Mouse (Mus musculus) stomach, embryonic 16.5 days (tissue): Measurements from ENCODE around the gene Alox5ap. TPM values are rescaled to one million over a fixed set of nuclear protein-coding genes. Genes with fewer than 3 reads are reported as not detected.

Experiments
- ATAC-seq: fragments of 200-750 bp; cut with Nextera tagmentation; 2 replicates; pipeline ENCODE4 v1.8.0; 2017; ENCODE audit warnings: moderate number of reproducible peaks, moderate TSS enrichment; ENCODE audit not compliant: insufficient read depth, low FRiP score
- H3K27ac ChIP-seq: fragments of 300-500 bp; sonication (generic); 2 replicates; pipeline ENCODE4 v1.5.1; 2014; ENCODE audit warnings: low read length
- H3K27me3 ChIP-seq: fragments of 300-500 bp; sonication (generic); 2 replicates; pipeline ENCODE4 v1.6.1; 2014; ENCODE audit warnings: low read length, control low read depth, mixed read lengths; ENCODE audit not compliant: control insufficient read depth, insufficient read depth
- H3K36me3 ChIP-seq: fragments of 300-500 bp; sonication (generic); 2 replicates; pipeline ENCODE4 v1.6.1; 2014; ENCODE audit warnings: low read length; ENCODE audit not compliant: control insufficient read depth, insufficient read depth
- H3K4me1 ChIP-seq: fragments of 300-500 bp; sonication (generic); 2 replicates; pipeline ENCODE4 v1.6.1; 2014; ENCODE audit warnings: low read length, control low read depth, mixed read lengths; ENCODE audit not compliant: control insufficient read depth, insufficient read depth
- H3K4me2 ChIP-seq: fragments of 300-500 bp; sonication (generic); 2 replicates; pipeline ENCODE4 v1.6.1; 2014; ENCODE audit warnings: low read depth, low read length, mixed read lengths
- H3K4me3 ChIP-seq: fragments of 300-500 bp; sonication (generic); replicated peaks from 2 replicates; pipeline ENCODE4 v1.5.1; 2014; ENCODE audit warnings: mild to moderate bottlenecking, low read length
- H3K9ac ChIP-seq: fragments of 300-500 bp; sonication (generic); 2 replicates; pipeline ENCODE4 v1.6.1; 2014; ENCODE audit warnings: low read length
- H3K9me3 ChIP-seq: fragments of 300-500 bp; sonication (generic); replicated peaks from 2 replicates; pipeline ENCODE4 v1.6.1; 2016; ENCODE audit warnings: low read length, control low read depth; ENCODE audit not compliant: control insufficient read depth
- WGBS: fragments of 180-500 bp; shearing (Covaris S2); extraction: QIAGEN DNeasy Blood & Tissue Kit; methylation state at CpG from one replicate; pipeline ENCODE4 v1.1.7; 2014; 5-methylcytosine and 5-hydroxymethylcytosine counted together
- microRNA-seq: library from miRNA; unstranded; fragments of <30 nt; microRNA quantifications from one replicate; pipeline ENCODE4, GENCODE M21; 2016
- polyA plus RNA-seq: library from polyadenylated mRNA; unstranded; fragments of >200 nt; fragmentation: Nextera tagmentation; extraction: Ambion mirVana; gene quantifications from 2 replicates; pipeline ENCODE4 v1.2.1, GENCODE M21; 2015

The Alox5ap gene
- polyA plus RNA-seq, 1 experiment from 2014 or later = 32.8 TPM

GRCm38 (mm10) chr5:149332787-149333186 lies 68.2 kb downstream of the Alox5ap start:
- Histone ChIP-seq H3K36me3 (no peaks in the 10 kb centered on the region), H3K4me3 (no peak overlapping the region), H3K27me3 (no peaks in the 10 kb centered on the region), H3K4me2 (no peak overlapping the region), H3K27ac (no peak overlapping the region), H3K9ac (no peak overlapping the region), H3K9me3 (0 out of 2 replicates have a peak, but pooled peaks cover 5% of the 10 kb centered on the region), H3K4me1 (peaks cover 21% of the 10 kb centered on the region)
- no peak for ATAC-seq
- 74% methylated on average over 4 of the region's 4 CpGs for WGBS

DNA sequence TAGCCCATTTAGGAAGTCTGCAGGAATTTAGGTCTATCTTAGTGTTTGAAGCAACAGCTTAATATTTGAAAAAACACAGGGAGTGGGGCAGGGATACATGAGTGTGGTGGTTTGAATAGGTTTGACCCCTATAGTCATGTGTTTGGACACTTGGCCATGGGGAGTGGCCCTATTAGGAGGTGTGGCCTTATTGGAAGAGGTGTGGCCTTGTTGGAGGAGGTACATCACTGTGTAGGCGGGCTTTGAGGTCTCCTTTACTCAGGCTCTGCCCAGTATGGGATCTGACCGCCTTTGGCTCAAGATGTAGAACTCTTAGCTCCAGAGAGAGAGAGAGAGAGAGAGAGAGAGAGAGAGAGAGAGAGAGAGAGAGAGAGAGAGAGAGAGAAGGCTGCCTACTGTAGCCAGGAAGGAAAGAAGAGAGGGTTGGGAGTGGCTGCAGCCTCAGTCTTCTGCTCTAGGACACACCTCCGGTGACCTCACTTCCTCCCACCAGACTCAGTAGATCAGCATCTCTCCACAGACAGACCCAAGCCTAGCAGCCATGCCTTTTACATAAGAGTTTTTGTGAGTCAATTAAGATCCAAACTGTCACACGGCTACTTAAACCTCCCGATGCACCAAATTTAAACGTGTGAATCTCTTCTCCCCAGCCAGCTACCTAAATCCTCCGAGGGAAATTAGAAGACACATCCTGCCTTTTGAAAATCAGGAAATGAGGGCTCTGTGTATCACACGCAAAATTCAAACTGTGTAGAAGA lies 69.6 kb downstream of the Alox5ap start:
- H3K9me3 ChIP-seq = 0 out of 2 replicates have a peak, but pooled peaks cover 5% of the 10 kb centered on the region
- 83% methylated on average over 8 of the region's 8 CpGs for WGBS
- peaks cover 21% of the 10 kb centered on the region for H3K4me1 ChIP-seq
- ATAC-seq = no peak
- no peaks in the 10 kb centered on the region for H3K36me3 ChIP-seq
- no peak overlapping the region for H3K27ac ChIP-seq
- no peak overlapping the region for H3K4me2 ChIP-seq
- no peaks in the 10 kb centered on the region for H3K27me3 ChIP-seq
- H3K9ac ChIP-seq = no peak overlapping the region
- H3K4me3 ChIP-seq = no peak overlapping the region

- peaks cover 13% of the 10 kb centered on the region for H3K4me1 ChIP-seq
- H3K9me3 ChIP-seq = 0 out of 2 replicates have a peak, but pooled peaks cover 5% of the 10 kb centered on the region
- no peak overlapping the region for H3K27ac ChIP-seq
- no peak overlapping the region for H3K4me3 ChIP-seq
- no peak overlapping the region for H3K4me2 ChIP-seq
- WGBS = 87% methylated on average over 12 of the region's 12 CpGs
- H3K36me3 ChIP-seq = no peaks in the 10 kb centered on the region
- H3K9ac ChIP-seq = no peak overlapping the region
- H3K27me3 ChIP-seq = no peaks in the 10 kb centered on the region
- no peak for ATAC-seq
Observed at GRCm38 (mm10) chr5:149335009-149335408, 70.4 kb downstream of the Alox5ap start.

DNA sequence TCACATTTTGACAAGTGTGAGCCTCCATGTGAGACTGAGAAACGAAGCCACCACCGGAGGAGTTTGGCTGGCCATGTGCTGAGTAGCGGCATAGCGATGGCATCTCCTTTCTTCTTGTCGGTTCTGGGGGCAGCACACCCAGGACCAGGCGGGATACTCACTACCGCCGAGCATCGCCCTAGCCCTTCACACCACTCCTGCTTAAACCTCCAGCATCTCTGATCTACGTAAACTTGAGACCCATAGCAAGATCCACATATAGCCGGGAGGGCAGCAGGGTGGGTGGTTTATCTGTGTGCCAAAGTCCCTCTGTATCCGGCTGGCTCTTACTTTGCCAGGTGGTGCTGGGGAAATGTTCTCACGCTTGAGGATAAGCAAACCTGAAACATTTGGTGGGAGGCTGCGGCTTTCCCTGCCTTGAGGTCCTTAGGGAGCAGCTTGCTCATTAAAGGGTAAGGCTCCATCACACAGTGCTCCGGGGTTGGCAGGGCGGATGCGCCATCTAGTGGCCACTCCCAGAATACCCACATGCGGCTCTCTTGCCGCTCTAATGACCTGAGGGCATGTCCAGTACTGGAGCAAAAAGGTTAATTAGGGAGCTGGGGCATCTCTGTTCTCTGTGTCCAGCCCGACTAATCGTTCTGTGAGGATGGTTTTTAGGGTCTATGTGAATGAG lies 71.1 kb downstream of the Alox5ap start:
- no peak overlapping the region for H3K27ac ChIP-seq
- H3K36me3 ChIP-seq = no peaks in the 10 kb centered on the region
- no peaks in the 10 kb centered on the region for H3K27me3 ChIP-seq
- H3K9me3 ChIP-seq = 0 out of 2 replicates have a peak, but pooled peaks cover 5% of the 10 kb centered on the region
- 38% methylated on average over 21 of the region's 21 CpGs for WGBS
- no peak overlapping the region for H3K4me3 ChIP-seq
- peak; percentile 84 for ATAC-seq
- H3K4me1 ChIP-seq = peaks cover 13% of the 10 kb centered on the region
- no peak overlapping the region for H3K4me2 ChIP-seq
- no peak overlapping the region for H3K9ac ChIP-seq

DNA sequence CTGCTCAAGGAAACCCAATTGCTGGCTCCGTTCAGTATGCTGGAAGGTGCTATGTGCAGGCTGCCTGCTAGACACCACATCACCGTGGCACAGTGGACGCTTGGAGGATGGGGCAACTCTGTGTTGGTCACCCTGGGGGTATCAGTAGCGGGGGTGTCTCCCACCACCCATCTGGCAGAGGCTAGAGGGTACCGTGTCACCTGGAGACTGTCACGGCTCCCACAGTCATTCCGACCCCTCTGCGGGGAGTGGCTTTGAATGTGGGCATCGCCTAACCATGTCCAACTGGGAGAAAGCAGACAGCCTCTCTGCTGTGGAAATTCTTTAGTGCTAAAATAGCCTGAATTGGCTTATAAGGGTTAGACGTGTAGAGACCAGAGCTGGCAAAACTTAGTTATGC lies 72.6 kb downstream of the Alox5ap start:
- no peak for ATAC-seq
- Histone ChIP-seq H3K4me3 (no peak overlapping the region), H3K36me3 (no peaks in the 10 kb centered on the region), H3K27me3 (no peaks in the 10 kb centered on the region), H3K4me1 (peaks cover 4% of the 10 kb centered on the region), H3K9ac (no peak overlapping the region), H3K4me2 (no peak overlapping the region), H3K9me3 (0 out of 2 replicates have a peak, but pooled peaks cover 5% of the 10 kb centered on the region), H3K27ac (no peak overlapping the region)
- 86% methylated on average over 10 of the region's 10 CpGs for WGBS

Small RNAs within 50 kb of the gene (microRNA-seq; reads per million reads assigned to microRNA genes)
- gene Gm24105 = not detected

Other genes with a start within 250 kb of the Alox5ap start
- gene Uspl1, start 80.4 kb upstream of the Alox5ap start, polyA plus RNA-seq = 32.2 and 36.7 TPM in 2 replicates
- gene Hmgb1, start 80.3 kb upstream of the Alox5ap start, polyA plus RNA-seq = 907 and 1,078 TPM in 2 replicates
- gene Medag, start 147.0 kb downstream of the Alox5ap start, polyA plus RNA-seq = 4.0 and 4.4 TPM in 2 replicates
- 0.54 and 0.59 TPM in 2 replicates for gene Tex26, start 174.9 kb downstream of the Alox5ap start, polyA plus RNA-seq